24 mouse cellular contexts compared by ENCODE assay signal in genomic region chr11:110707328-110707727, GRCm38 (mm10).
DNase-seq lines count a peak whose midpoint lies in the region; ATAC-seq and TF ChIP-seq lines count a peak whose summit lies in the region.
"Had no signal": no experiment of that assay in that cellular context is flagged by ENCODE, and none has a peak within 500 bp of the region (broad histone marks: within the 10 kb centered on the region; RNA-seq: fewer than 3 reads in every experiment).

No protein-coding gene starts in this region.

- ATAC-seq in frontal cortex, adult (ENCODE audit: low TSS enrichment): peak; percentile 86
- ATAC-seq: intestine, postnatal 0 days had no signal

- no peak overlapping the region for H3K4me3 ChIP-seq in layer of hippocampus, adult 2 months
- H3K4me3 ChIP-seq: embryonic facial prominence, embryonic 12.5 days; heart, adult 2 months; heart, embryonic 13.5 days; left cerebral cortex, adult 2 months; limb, embryonic 12.5 days had no signal

- no peak for DNase-seq in frontal cortex, postnatal 25 days (ENCODE audit: low spot score in 2 of 2)
- peak; percentile 20 for DNase-seq in right cerebral cortex, adult 18-20 months
- DNase-seq in right cerebral cortex, postnatal 4 days: no peak
- DNase-seq in layer of hippocampus, adult 2 months (ENCODE audit: low spot score in 2 of 2): peak; percentile 22 to 66
- peak; percentile 61 for DNase-seq in telencephalon, adult 2 months (ENCODE audit: low read depth, low spot score)
- DNase-seq in adrenal gland, postnatal 25 days: no peak
- no peak for DNase-seq in thymus, postnatal 36 days
- DNase-seq: adrenal gland, postnatal 36 days; cerebellum, adult 2 months; cerebellum, postnatal 25 days; gastrocnemius, postnatal 25 days; heart, adult 2 months; heart, postnatal 14 days; kidney, postnatal 36 days; lung, adult 2 months; lung, postnatal 14 days; right cerebral cortex, postnatal 25 days; thymus, postnatal 4 days had no signal

- H3K27ac ChIP-seq in layer of hippocampus, adult 2 months: no peak overlapping the region
- H3K27ac ChIP-seq: embryonic facial prominence, embryonic 12.5 days; heart, adult 2 months; heart, embryonic 13.5 days; left cerebral cortex, adult 2 months; limb, embryonic 12.5 days had no signal

- TF ChIP-seq CTCF in layer of hippocampus, adult 2 months (conservative IDR thresholded peaks at IDR 0.05): no peak

Comparison
In these comparisons a context has a peak if more than half of its experiments do, and no peak if none do; other contexts are left out.
1. DNase-seq: peak in right cerebral cortex, adult 18-20 months (single experiment), layer of hippocampus, adult 2 months (2 of 2) and telencephalon, adult 2 months (single experiment); none in frontal cortex, postnatal 25 days (0 of 2), right cerebral cortex, postnatal 4 days (single experiment), adrenal gland, postnatal 25 days (single experiment) and thymus, postnatal 36 days (0 of 2).